Mouse (Mus musculus) heart, embryonic 14.5 days (tissue): ENCODE data around the gene Klf15. TPM values are rescaled to one million over a fixed set of nuclear protein-coding genes. Genes with fewer than 3 reads are reported as not detected.

Source experiments
- ATAC-seq: fragments of 200-750 bp; cut with Nextera tagmentation; 2 replicates; pipeline ENCODE4 v1.8.0; 2017; ENCODE audit warnings: low read depth, moderate TSS enrichment; ENCODE audit not compliant: insufficient number of reproducible peaks, insufficient read depth, low FRiP score
- H3K27ac ChIP-seq, 2 experiments: fragments of 200-500 bp in 1 of 2; fragments of 300-500 bp in 1 of 2; sonication (generic) in 1 of 2; replicated peaks in 1 of 2; 2 replicates each; pipeline ENCODE4 v1.5.1; 2012 to 2014; ENCODE audit warnings: low read depth in 2 of 2, low read length in 2 of 2, control low read depth in 1 of 2, mild to moderate bottlenecking in 1 of 2, mixed read lengths in 1 of 2; ENCODE audit not compliant: control insufficient read depth in 1 of 2, insufficient read depth in 1 of 2
- H3K27me3 ChIP-seq: fragments of 300-500 bp; sonication (generic); 2 replicates; pipeline ENCODE4 v1.6.1; 2014; ENCODE audit warnings: mild to moderate bottlenecking, low read length, control low read depth; ENCODE audit not compliant: control insufficient read depth, insufficient read depth
- H3K36me3 ChIP-seq: fragments of 300-500 bp; sonication (generic); 2 replicates; pipeline ENCODE4 v1.6.1; 2014; ENCODE audit warnings: mild to moderate bottlenecking, control low read depth, low read length, mixed read lengths; ENCODE audit not compliant: control insufficient read depth, insufficient read depth
- H3K4me1 ChIP-seq, 2 experiments: fragments of 200-500 bp in 1 of 2; fragments of 300-500 bp in 1 of 2; sonication (generic) in 1 of 2; 2 replicates each; pipeline ENCODE4 v1.6.1; 2012 to 2014; ENCODE audit warnings: low read length in 2 of 2, control low read depth in 1 of 2, mixed read lengths in 1 of 2; ENCODE audit not compliant: control insufficient read depth in 2 of 2, insufficient read depth in 2 of 2
- H3K4me2 ChIP-seq: fragments of 300-500 bp; sonication (generic); 2 replicates; pipeline ENCODE4 v1.6.1; 2014; ENCODE audit warnings: mild to moderate bottlenecking, low read length
- H3K4me3 ChIP-seq, 2 experiments: fragments of 200-500 bp in 1 of 2; fragments of 300-500 bp in 1 of 2; sonication (generic) in 1 of 2; 2 replicates each; pipeline ENCODE4 v1.5.1; 2012 to 2014; ENCODE audit warnings: low read length in 2 of 2, mild to moderate bottlenecking in 2 of 2, control low read depth in 1 of 2, low read depth in 1 of 2, moderate library complexity in 1 of 2; ENCODE audit not compliant: control insufficient read depth in 1 of 2, insufficient read depth in 1 of 2
- H3K9ac ChIP-seq: fragments of 300-500 bp; sonication (generic); 2 replicates; pipeline ENCODE4 v1.6.1; 2014; ENCODE audit warnings: mild to moderate bottlenecking, low read length
- H3K9me3 ChIP-seq: fragments of 300-500 bp; sonication (generic); 2 replicates; pipeline ENCODE4 v1.6.1; 2016; ENCODE audit warnings: low read length, control low read depth; ENCODE audit not compliant: control insufficient read depth
- WGBS: fragments of 180-500 bp; shearing (Covaris S2); extraction: QIAGEN DNeasy Blood & Tissue Kit; methylation state at CpG from one replicate; pipeline ENCODE4 v1.1.7; 2014; 5-methylcytosine and 5-hydroxymethylcytosine counted together
- polyA plus RNA-seq: library from polyadenylated mRNA; unstranded; fragments of >200 nt; fragmentation: Nextera tagmentation; extraction: Ambion mirVana; gene quantifications from 2 replicates; pipeline ENCODE4 v1.2.1, GENCODE M21; 2014

Gene Klf15
- polyA plus RNA-seq, 1 experiment from 2014 or later = 13.1 TPM

DNA sequence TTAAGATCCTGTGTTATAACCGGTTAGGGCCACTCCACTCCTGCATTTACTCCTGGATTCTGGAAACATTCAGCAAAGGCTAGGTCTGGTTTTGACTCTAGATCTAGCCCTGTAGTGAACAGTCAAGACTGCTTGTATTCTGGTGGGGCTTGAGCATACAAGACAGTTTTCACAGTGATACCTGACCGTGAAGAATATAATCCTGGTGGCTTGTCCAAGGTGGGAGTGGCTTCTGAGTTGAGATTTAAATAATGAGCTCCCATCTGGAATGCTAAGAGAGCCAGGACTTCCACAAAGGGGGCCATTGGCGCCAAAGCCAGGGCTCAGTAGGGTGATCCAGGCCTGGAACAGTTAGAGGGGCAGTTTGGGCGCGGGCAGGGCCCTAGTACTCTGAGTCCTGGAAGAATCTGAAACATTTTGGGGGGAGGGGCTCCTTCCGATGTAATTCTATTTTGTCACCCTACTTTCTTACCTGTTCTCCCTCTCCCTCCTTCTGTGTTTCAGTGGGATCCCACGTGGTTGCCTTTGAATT lies 1.6 kb downstream of the Klf15 start:
- Histone ChIP-seq H3K27me3 (peaks cover 18% of the 10 kb centered on the region), H3K4me2 (peak overlapping the region; percentile 99), H3K36me3 (peaks cover 22% of the 10 kb centered on the region), H3K4me1 (peaks cover 10 to 15% of the 10 kb centered on the region in 2 experiments), H3K9me3 (no peaks in the 10 kb centered on the region), H3K27ac (peak overlapping the region; percentile 69 to 85), H3K4me3 (peak overlapping the region; percentile 72 to 80), H3K9ac (peak overlapping the region; percentile 35)
- no peak for ATAC-seq
- WGBS = 26% methylated on average over 7 of the region's 7 CpGs

DNA sequence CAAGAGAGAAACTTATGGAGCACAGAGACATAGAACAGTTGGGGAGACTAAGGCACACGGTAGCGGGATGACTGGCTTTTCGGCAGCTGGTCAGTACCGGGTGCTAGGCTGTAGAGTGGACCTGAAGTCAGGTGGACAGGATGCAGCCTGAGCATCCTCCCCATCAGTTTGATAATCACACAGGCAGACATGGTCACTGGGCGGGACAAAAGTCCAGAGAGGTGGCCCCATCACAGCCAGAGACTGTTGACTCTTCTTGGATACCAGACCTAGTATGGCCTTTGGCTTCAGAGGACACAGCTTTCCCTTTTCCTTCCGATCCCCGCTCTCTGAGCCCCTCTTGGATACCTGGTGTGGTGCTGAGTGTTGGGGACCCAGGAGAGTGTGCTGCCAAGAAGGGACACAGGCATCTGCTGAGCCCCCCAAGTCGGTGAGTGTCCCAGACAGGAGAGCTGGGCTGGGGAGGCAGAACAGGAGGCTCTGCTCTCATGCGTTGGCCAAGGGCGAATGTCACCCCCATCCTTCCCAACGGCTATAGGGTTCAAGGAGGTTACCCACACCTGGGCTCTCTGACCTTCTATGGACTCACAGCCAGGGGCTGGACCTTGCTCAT lies 2.8 kb downstream of the Klf15 start:
- Histone ChIP-seq H3K9ac (no peak overlapping the region), H3K27me3 (peaks cover 18% of the 10 kb centered on the region), H3K4me2 (no peak overlapping the region), H3K4me1 (peaks cover 10 to 15% of the 10 kb centered on the region in 2 experiments), H3K9me3 (no peaks in the 10 kb centered on the region), H3K27ac (no peak overlapping the region), H3K4me3 (no peak overlapping the region), H3K36me3 (peaks cover 22% of the 10 kb centered on the region)
- 89% methylated on average over 11 of the region's 11 CpGs for WGBS
- ATAC-seq = no peak

DNA sequence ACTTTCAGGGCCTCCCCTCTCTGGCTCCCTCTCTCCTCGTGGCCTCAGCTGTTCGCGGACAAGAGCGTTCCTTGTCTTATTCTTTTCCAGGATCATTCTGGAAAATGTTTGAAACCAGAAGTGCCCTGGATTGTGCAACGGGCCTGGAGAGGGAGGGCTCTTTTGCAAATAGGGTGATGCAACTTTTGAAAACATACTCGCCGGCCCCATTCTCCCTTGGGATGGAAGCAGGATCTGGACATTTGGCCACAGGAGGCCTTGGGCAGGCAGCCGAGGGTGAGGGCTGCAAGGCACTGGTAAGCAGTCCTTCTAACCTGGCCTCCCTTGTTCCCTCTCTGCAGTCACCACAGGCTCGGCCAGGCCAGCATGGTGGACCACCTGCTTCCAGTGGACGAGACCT lies 3.7 kb downstream of the Klf15 start:
- 80% methylated on average over 10 of the region's 10 CpGs for WGBS
- H3K27ac ChIP-seq = no peak overlapping the region
- ATAC-seq = no peak
- no peaks in the 10 kb centered on the region for H3K9me3 ChIP-seq
- H3K27me3 ChIP-seq = peaks cover 9% of the 10 kb centered on the region
- H3K9ac ChIP-seq = no peak overlapping the region
- H3K4me3 ChIP-seq = no peak overlapping the region
- peaks cover 22% of the 10 kb centered on the region for H3K36me3 ChIP-seq
- peaks cover 15 to 22% of the 10 kb centered on the region in 2 experiments for H3K4me1 ChIP-seq
- no peak overlapping the region for H3K4me2 ChIP-seq

DNA sequence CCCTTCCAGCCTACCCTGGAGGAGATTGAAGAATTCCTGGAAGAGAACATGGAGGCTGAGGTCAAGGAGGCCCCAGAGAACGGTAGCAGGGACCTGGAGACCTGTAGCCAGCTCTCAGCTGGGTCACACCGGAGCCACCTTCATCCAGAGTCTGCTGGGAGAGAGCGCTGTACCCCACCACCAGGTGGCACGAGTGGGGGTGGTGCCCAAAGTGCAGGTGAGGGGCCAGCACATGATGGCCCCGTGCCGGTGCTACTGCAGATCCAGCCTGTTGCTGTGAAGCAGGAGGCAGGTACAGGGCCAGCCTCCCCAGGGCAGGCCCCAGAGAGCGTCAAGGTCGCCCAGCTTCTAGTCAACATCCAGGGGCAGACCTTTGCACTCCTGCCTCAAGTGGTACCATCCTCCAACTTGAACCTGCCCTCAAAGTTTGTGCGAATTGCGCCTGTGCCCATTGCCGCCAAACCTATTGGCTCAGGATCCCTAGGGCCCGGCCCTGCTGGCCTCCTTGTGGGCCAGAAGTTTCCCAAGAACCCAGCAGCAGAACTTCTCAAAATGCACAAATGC lies 4.6 kb downstream of the Klf15 start:
- no peak overlapping the region for H3K9ac ChIP-seq
- no peaks in the 10 kb centered on the region for H3K9me3 ChIP-seq
- H3K4me1 ChIP-seq = peaks cover 19 to 31% of the 10 kb centered on the region in 2 experiments
- WGBS = 89% methylated on average over 12 of the region's 12 CpGs
- peaks cover under 1% of the 10 kb centered on the region; the same call in 1 of the 2 replicates for H3K27me3 ChIP-seq
- no peak overlapping the region for H3K27ac ChIP-seq
- H3K4me3 ChIP-seq = no peak overlapping the region
- no peak overlapping the region for H3K4me2 ChIP-seq
- H3K36me3 ChIP-seq = peaks cover 22% of the 10 kb centered on the region
- no peak for ATAC-seq

DNA sequence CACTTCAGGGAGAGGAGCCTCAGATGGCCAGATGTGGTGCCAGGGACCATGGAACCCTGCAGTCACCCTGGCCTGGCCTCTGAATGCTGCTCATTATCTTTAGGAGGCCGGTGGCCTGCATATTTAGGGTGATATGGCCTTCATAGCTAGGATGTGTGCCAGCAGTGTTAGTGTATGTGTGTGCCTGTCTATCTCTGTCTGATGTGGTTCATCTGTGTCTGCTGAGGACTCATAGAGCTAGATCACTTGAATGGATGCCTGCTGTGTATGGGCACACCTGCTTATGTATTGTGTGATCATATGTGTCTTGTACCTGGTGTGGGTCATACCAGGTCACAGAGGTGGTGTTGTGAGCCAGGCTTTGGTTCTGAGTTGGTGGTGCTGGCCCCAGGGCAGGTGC lies 5.8 kb downstream of the Klf15 start:
- no peak for ATAC-seq
- no peak overlapping the region for H3K4me3 ChIP-seq
- H3K9ac ChIP-seq = no peak overlapping the region
- 28% methylated on average over 1 of the region's 1 CpGs for WGBS
- no peaks in the 10 kb centered on the region for H3K9me3 ChIP-seq
- H3K4me2 ChIP-seq = no peak overlapping the region
- no peaks in the 10 kb centered on the region for H3K27me3 ChIP-seq
- no peak overlapping the region for H3K27ac ChIP-seq
- H3K4me1 ChIP-seq = peaks cover 17 to 27% of the 10 kb centered on the region in 2 experiments
- peaks cover 22% of the 10 kb centered on the region for H3K36me3 ChIP-seq

DNA sequence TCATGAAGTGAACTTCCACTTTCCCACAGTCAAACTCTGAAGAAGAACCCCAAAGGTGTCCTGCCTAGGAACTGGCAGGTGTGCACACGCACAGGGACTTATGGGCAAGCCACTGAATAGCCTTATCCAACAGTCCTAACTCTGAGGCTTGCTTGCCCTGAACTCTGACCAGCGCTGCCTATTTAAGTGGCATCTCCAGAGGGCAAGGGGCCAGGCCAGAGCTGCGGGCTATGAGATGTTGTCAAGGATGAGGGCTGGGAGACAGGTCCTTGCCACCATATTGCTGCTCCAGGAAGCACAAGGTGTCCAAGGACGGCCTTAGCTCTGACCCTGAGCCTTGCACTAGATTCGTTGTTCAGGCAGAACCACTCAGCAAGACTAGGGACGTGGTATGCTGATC lies 6.7 kb downstream of the Klf15 start:
- Histone ChIP-seq H3K9me3 (no peaks in the 10 kb centered on the region), H3K4me1 (peaks cover 14 to 22% of the 10 kb centered on the region in 2 experiments), H3K27ac (no peak overlapping the region), H3K36me3 (peaks cover 26% of the 10 kb centered on the region), H3K4me3 (no peak overlapping the region), H3K27me3 (no peaks in the 10 kb centered on the region), H3K4me2 (no peak overlapping the region), H3K9ac (no peak overlapping the region)
- no peak for ATAC-seq
- WGBS = 88% methylated on average over 6 of the region's 6 CpGs

DNA sequence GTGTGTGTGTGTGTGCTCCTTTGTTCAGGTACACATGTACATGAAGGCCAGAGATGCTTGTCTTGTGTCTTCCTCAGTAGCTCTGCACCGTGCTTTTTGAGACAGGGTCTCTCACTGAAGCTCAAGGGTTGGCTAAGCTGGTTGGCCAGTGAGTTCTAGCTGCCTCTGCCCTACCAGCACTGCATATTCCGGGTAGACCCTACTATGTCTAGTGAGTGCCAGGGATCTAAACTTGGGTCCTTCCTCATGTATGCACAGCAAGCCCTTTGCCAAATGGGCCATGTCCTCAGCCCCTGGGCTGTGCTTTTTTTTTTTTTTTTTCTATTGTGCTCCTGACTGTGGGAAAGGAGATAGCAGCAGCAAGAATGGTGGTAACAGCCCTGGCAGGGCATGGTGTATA lies 7.9 kb downstream of the Klf15 start:
- WGBS = 84% methylated on average over 2 of the region's 2 CpGs
- no peaks in the 10 kb centered on the region for H3K27me3 ChIP-seq
- H3K9me3 ChIP-seq = no peaks in the 10 kb centered on the region
- H3K4me2 ChIP-seq = no peak overlapping the region
- peaks cover 10 to 16% of the 10 kb centered on the region in 2 experiments; a peak in 3 of 4 replicates for H3K4me1 ChIP-seq
- H3K36me3 ChIP-seq = peaks cover 26% of the 10 kb centered on the region
- no peak overlapping the region for H3K4me3 ChIP-seq
- H3K27ac ChIP-seq = no peak overlapping the region
- no peak overlapping the region for H3K9ac ChIP-seq
- no peak for ATAC-seq
